Mouse (Mus musculus) kidney, embryonic 15.5 days (tissue): ENCODE data around the gene Mrgprx2. TPM values are rescaled to one million over a fixed set of nuclear protein-coding genes. Genes with fewer than 3 reads are reported as not detected.
"Not testable (repeated sequence)": the region's sequence is repeated elsewhere in the genome, so short reads cannot be mapped to it uniquely, and the experiment has no call there.

ENCODE experiments used
- ATAC-seq: fragments of 200-750 bp; cut with Nextera tagmentation; replicated peaks from 2 replicates; pipeline ENCODE4 v1.8.0; 2017; ENCODE audit warnings: moderate TSS enrichment; ENCODE audit not compliant: low FRiP score
- H3K27ac ChIP-seq: fragments of 300-500 bp; sonication (generic); 2 replicates; pipeline ENCODE4 v1.5.1; 2015; ENCODE audit warnings: mild to moderate bottlenecking, inconsistent platforms
- H3K27me3 ChIP-seq: fragments of 300-500 bp; sonication (generic); 2 replicates; pipeline ENCODE4 v1.6.1; 2015; ENCODE audit warnings: inconsistent platforms
- H3K36me3 ChIP-seq: fragments of 300-500 bp; sonication (generic); 2 replicates; pipeline ENCODE4 v1.6.1; 2015; ENCODE audit warnings: inconsistent platforms
- H3K4me1 ChIP-seq: fragments of 300-500 bp; sonication (generic); 2 replicates; pipeline ENCODE4 v1.6.1; 2015; ENCODE audit warnings: inconsistent platforms
- H3K4me2 ChIP-seq: fragments of 300-500 bp; sonication (generic); 2 replicates; pipeline ENCODE4 v1.6.1; 2015; ENCODE audit warnings: moderate library complexity, mild to moderate bottlenecking, inconsistent platforms
- H3K4me3 ChIP-seq: fragments of 300-500 bp; sonication (generic); replicated peaks from 2 replicates; pipeline ENCODE4 v1.5.1; 2015; ENCODE audit warnings: mild to moderate bottlenecking, inconsistent platforms
- H3K9ac ChIP-seq: fragments of 300-500 bp; sonication (generic); 2 replicates; pipeline ENCODE4 v1.6.1; 2015; ENCODE audit warnings: mild to moderate bottlenecking, inconsistent platforms
- H3K9me3 ChIP-seq: fragments of 300-500 bp; sonication (generic); replicated peaks from 2 replicates; pipeline ENCODE4 v1.6.1; 2016; ENCODE audit warnings: inconsistent platforms
- WGBS: fragments of 180-500 bp; shearing (Covaris S2); methylation state at CpG from one replicate; pipeline ENCODE4 v1.1.7; 2015; ENCODE audit warnings: mixed read lengths; 5-methylcytosine and 5-hydroxymethylcytosine counted together
- polyA plus RNA-seq: library from polyadenylated mRNA; unstranded; fragments of >200 nt; fragmentation: Nextera tagmentation; extraction: Ambion mirVana; gene quantifications from 2 replicates; pipeline ENCODE4 v1.2.1, GENCODE M21; 2015

The Mrgprx2 gene
- polyA plus RNA-seq, result not detected in 2 replicates

GRCm38 (mm10) chr7:48499221-48499620 lies at the start of gene Mrgprx2:
TSS of gene Mrgprx2 (minus strand) at chr7:48499321.
- Histone ChIP-seq H3K4me1 (no peaks in the 10 kb centered on the region), H3K27ac (no peak within 1 kb of the TSS), H3K36me3 (no peaks in the 10 kb centered on the region), H3K4me2 (no peak within 1 kb of the TSS), H3K9ac (no peak within 1 kb of the TSS), H3K4me3 (no peak within 1 kb of the TSS), H3K27me3 (no peaks in the 10 kb centered on the region), H3K9me3 (no peaks in the 10 kb centered on the region)
- no peak for ATAC-seq

DNA sequence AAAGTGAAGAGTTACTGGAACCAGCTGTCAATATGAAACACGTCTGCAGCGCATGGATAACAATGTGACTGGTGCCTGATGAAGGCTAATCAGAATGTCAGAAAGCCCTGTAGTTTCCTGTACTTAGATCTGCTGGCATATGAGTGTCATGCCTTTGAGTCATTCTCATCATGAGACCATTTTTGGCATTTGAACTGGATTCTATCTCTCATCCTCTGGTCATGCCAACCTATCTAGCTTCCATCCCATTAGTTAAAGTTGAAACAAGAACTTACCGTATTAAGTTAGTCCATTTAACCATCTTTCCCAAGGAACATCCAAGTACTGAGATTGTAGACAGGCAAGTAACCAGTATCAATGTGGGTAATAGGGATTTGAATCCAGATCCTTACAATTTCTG lies 42.9 kb downstream of the Mrgprx2 start, which contains the start of gene Mrgprb1:
Gene Mrgprb1 (minus strand): TSS at position 101 of the 400 bp plus-strand sequence.
- Histone ChIP-seq H3K9me3 (no peaks in the 10 kb centered on the region), H3K36me3 (no peaks in the 10 kb centered on the region), H3K4me3 (no peak within 1 kb of the TSS), H3K9ac (no peak within 1 kb of the TSS), H3K4me1 (no peaks in the 10 kb centered on the region), H3K27me3 (no peaks in the 10 kb centered on the region), H3K4me2 (no peak within 1 kb of the TSS), H3K27ac (no peak within 1 kb of the TSS)
- WGBS, result 87% methylated on average over 3 of the region's 3 CpGs
- ATAC-seq, result no peak

- Histone ChIP-seq H3K4me1 (no peaks in the 10 kb centered on the region), H3K27me3 (no peaks in the 10 kb centered on the region), H3K27ac (no peak overlapping the region), H3K4me3 (no peak overlapping the region), H3K9ac (no peak overlapping the region), H3K4me2 (no peak overlapping the region), H3K9me3 (no peaks in the 10 kb centered on the region; the same call in 1 of the 2 replicates), H3K36me3 (no peaks in the 10 kb centered on the region)
- WGBS, result 58% methylated on average over 3 of the region's 3 CpGs
- no peak for ATAC-seq
Measured at GRCm38 (mm10) chr7:48436581-48436980, 62.5 kb downstream of the Mrgprx2 start.

DNA sequence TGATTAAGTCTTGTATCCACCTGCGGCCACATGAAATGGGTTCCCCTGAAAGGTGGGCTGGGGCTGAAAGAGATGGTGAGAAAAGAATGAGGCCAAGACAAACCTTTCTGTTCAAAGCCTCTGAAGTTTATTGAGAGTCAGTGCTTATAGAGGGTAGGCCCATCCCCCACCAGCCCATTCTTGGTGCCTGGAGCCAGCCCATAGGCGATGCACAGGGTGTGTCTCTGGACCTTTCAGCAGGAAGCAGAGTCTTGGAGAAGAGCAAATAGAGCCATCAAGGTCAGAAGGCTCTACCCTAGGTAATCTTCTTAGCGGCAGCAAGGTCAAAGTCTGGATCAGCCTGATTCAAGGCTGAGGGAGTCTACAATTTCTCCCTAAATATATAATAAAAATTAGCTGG lies 63.2 kb downstream of the Mrgprx2 start:
- H3K27me3 ChIP-seq, H3K27ac ChIP-seq, H3K4me3 ChIP-seq, H3K4me1 ChIP-seq, H3K36me3 ChIP-seq, H3K4me2 ChIP-seq, H3K9me3 ChIP-seq, ATAC-seq, H3K9ac ChIP-seq: not testable (repeated sequence)
- WGBS, result 78% methylated on average over 3 of the region's 3 CpGs

Other genes starting within 250 kb of the Mrgprx2 start
- gene Mrgprb8, start 110.8 kb downstream of the Mrgprx2 start, polyA plus RNA-seq, result not detected in 2 replicates
- not detected in 2 replicates for gene Mrgprb1, start 43.0 kb downstream of the Mrgprx2 start, polyA plus RNA-seq
- not detected in 2 replicates for gene Mrgprb2, start 58.8 kb upstream of the Mrgprx2 start, polyA plus RNA-seq
- not detected in 2 replicates for gene Mrgprb3, start 144.5 kb upstream of the Mrgprx2 start, polyA plus RNA-seq